Mouse (Mus musculus): ENCODE results near the gene Lpcat3. TPM values are rescaled to one million over a fixed set of nuclear protein-coding genes. Genes with fewer than 3 reads are reported as not detected.

The Lpcat3 gene
- polyA plus RNA-seq, 1 experiment from 2014 or later = 40.0 TPM

- ATAC-seq (ENCODE audit: insufficient number of reproducible peaks, low FRiP score) = no peak
- H3K27ac ChIP-seq (ENCODE audit: poor library complexity, severe bottlenecking) = no peak overlapping the region
- no peak overlapping the region for H3K4me2 ChIP-seq
- H3K4me3 ChIP-seq = no peak overlapping the region
- H3K27me3 ChIP-seq (replicated peaks) = no peaks in the 10 kb centered on the region
- H3K9ac ChIP-seq = no peak overlapping the region
- no peaks in the 10 kb centered on the region for H3K9me3 ChIP-seq (replicated peaks)
- peaks cover 19% of the 10 kb centered on the region for H3K4me1 ChIP-seq (replicated peaks)
- WGBS = 74% methylated on average over 5 of the region's 5 CpGs
- peaks cover 66% of the 10 kb centered on the region for H3K36me3 ChIP-seq
These were observed 43.3 kb downstream of the Lpcat3 start for GRCm38 (mm10) chr6:124706061-124706627.

GRCm38 (mm10) chr6:124708289-124708889, 45.6 kb downstream of the Lpcat3 start:
- H3K4me1 ChIP-seq (replicated peaks) = peaks cover 28% of the 10 kb centered on the region
- no peaks in the 10 kb centered on the region for H3K27me3 ChIP-seq (replicated peaks)
- no peak overlapping the region for H3K9ac ChIP-seq
- H3K9me3 ChIP-seq (replicated peaks) = no peaks in the 10 kb centered on the region
- no peak overlapping the region for H3K4me2 ChIP-seq
- no peak overlapping the region for H3K4me3 ChIP-seq
- ATAC-seq (ENCODE audit: insufficient number of reproducible peaks, low FRiP score) = no peak
- no peak overlapping the region for H3K27ac ChIP-seq (ENCODE audit: poor library complexity, severe bottlenecking)
- peaks cover 44% of the 10 kb centered on the region for H3K36me3 ChIP-seq
- WGBS = 92% methylated on average over 10 of the region's 10 CpGs

- ATAC-seq (ENCODE audit: insufficient number of reproducible peaks, low FRiP score) = peak; percentile 98
- H3K4me3 ChIP-seq = peak within 1 kb of the TSS; percentile 76
- peak within 1 kb of the TSS; percentile 92 for H3K9ac ChIP-seq
- peaks cover 34% of the 10 kb centered on the region for H3K4me1 ChIP-seq (replicated peaks)
- no peaks in the 10 kb centered on the region for H3K27me3 ChIP-seq (replicated peaks)
- peak within 1 kb of the TSS; percentile 96 for H3K4me2 ChIP-seq
- peaks cover 51% of the 10 kb centered on the region for H3K36me3 ChIP-seq
- under 1% methylated on average over 76 of the region's 76 CpGs for WGBS
- H3K9me3 ChIP-seq (replicated peaks) = no peaks in the 10 kb centered on the region
- peak within 1 kb of the TSS; percentile 81 for H3K27ac ChIP-seq (ENCODE audit: poor library complexity, severe bottlenecking)
These were observed 49.3 kb downstream of the Lpcat3 start, which contains the start of the genes Emg1 and Phb2 for GRCm38 (mm10) chr6:124711824-124712782. Gene Emg1, minus strand, starts transcription at chr6:124712178. Gene Phb2, plus strand, starts transcription at chr6:124712336.

- 16% methylated on average over 11 of the region's 11 CpGs for WGBS
- Histone ChIP-seq H3K4me3 (peak overlapping the region; percentile 76), H3K27me3 (replicated peaks) (no peaks in the 10 kb centered on the region), H3K27ac (ENCODE audit: poor library complexity, severe bottlenecking) (peak overlapping the region; percentile 81), H3K4me2 (peak overlapping the region; percentile 96), H3K36me3 (peaks cover 53% of the 10 kb centered on the region), H3K9me3 (replicated peaks) (no peaks in the 10 kb centered on the region), H3K4me1 (replicated peaks) (peaks cover 34% of the 10 kb centered on the region), H3K9ac (peak overlapping the region; percentile 92)
- ATAC-seq (ENCODE audit: insufficient number of reproducible peaks, low FRiP score) = no peak
These were observed 50.1 kb downstream of the Lpcat3 start for GRCm38 (mm10) chr6:124712918-124713317.

GRCm38 (mm10) chr6:124716864-124717490, 54.1 kb downstream of the Lpcat3 start:
- no peak overlapping the region for H3K9ac ChIP-seq
- WGBS = 68% methylated on average over 20 of the region's 20 CpGs
- no peak overlapping the region for H3K4me3 ChIP-seq
- H3K27me3 ChIP-seq (replicated peaks) = no peaks in the 10 kb centered on the region
- H3K4me2 ChIP-seq = no peak overlapping the region
- peaks cover 30% of the 10 kb centered on the region for H3K4me1 ChIP-seq (replicated peaks)
- H3K27ac ChIP-seq (ENCODE audit: poor library complexity, severe bottlenecking) = no peak overlapping the region
- peaks cover 43% of the 10 kb centered on the region for H3K36me3 ChIP-seq
- H3K9me3 ChIP-seq (replicated peaks) = no peaks in the 10 kb centered on the region
- no peak for ATAC-seq (ENCODE audit: insufficient number of reproducible peaks, low FRiP score)

- Histone ChIP-seq H3K36me3 (peaks cover 43% of the 10 kb centered on the region), H3K27ac (ENCODE audit: poor library complexity, severe bottlenecking) (no peak overlapping the region), H3K4me1 (replicated peaks) (peaks cover 27% of the 10 kb centered on the region), H3K9me3 (replicated peaks) (no peaks in the 10 kb centered on the region), H3K9ac (no peak overlapping the region), H3K4me3 (no peak overlapping the region), H3K4me2 (no peak overlapping the region), H3K27me3 (replicated peaks) (no peaks in the 10 kb centered on the region)
- no peak for ATAC-seq (ENCODE audit: insufficient number of reproducible peaks, low FRiP score)
- 76% methylated on average over 13 of the region's 13 CpGs for WGBS
These were observed 55.1 kb downstream of the Lpcat3 start for GRCm38 (mm10) chr6:124717968-124718367.

GRCm38 (mm10) chr6:124718703-124719102, 55.9 kb downstream of the Lpcat3 start:
- Histone ChIP-seq H3K4me3 (no peak overlapping the region), H3K36me3 (peaks cover 42% of the 10 kb centered on the region), H3K4me1 (replicated peaks) (peaks cover 20% of the 10 kb centered on the region), H3K27ac (ENCODE audit: poor library complexity, severe bottlenecking) (no peak overlapping the region), H3K4me2 (no peak overlapping the region), H3K9me3 (replicated peaks) (no peaks in the 10 kb centered on the region), H3K9ac (no peak overlapping the region), H3K27me3 (replicated peaks) (no peaks in the 10 kb centered on the region)
- ATAC-seq (ENCODE audit: insufficient number of reproducible peaks, low FRiP score) = no peak
- 64% methylated on average over 16 of the region's 16 CpGs for WGBS

- Histone ChIP-seq H3K36me3 (peaks cover 34% of the 10 kb centered on the region), H3K27me3 (replicated peaks) (no peaks in the 10 kb centered on the region), H3K27ac (ENCODE audit: poor library complexity, severe bottlenecking) (no peak overlapping the region), H3K4me3 (no peak overlapping the region), H3K9me3 (replicated peaks) (no peaks in the 10 kb centered on the region), H3K4me2 (no peak overlapping the region), H3K4me1 (replicated peaks) (peaks cover 13% of the 10 kb centered on the region), H3K9ac (no peak overlapping the region)
- ATAC-seq (ENCODE audit: insufficient number of reproducible peaks, low FRiP score) = no peak
- WGBS = 44% methylated on average over 7 of the region's 7 CpGs
These were observed 56.6 kb downstream of the Lpcat3 start for GRCm38 (mm10) chr6:124719354-124719978.

GRCm38 (mm10) chr6:124720904-124721303, 58.1 kb downstream of the Lpcat3 start:
- no peaks in the 10 kb centered on the region for H3K9me3 ChIP-seq (replicated peaks)
- no peaks in the 10 kb centered on the region for H3K27me3 ChIP-seq (replicated peaks)
- 79% methylated on average over 11 of the region's 11 CpGs for WGBS
- H3K9ac ChIP-seq = no peak overlapping the region
- H3K4me2 ChIP-seq = no peak overlapping the region
- peaks cover 20% of the 10 kb centered on the region for H3K36me3 ChIP-seq
- no peak for ATAC-seq (ENCODE audit: insufficient number of reproducible peaks, low FRiP score)
- H3K4me3 ChIP-seq = no peak overlapping the region
- peaks cover 13% of the 10 kb centered on the region for H3K4me1 ChIP-seq (replicated peaks)
- H3K27ac ChIP-seq (ENCODE audit: poor library complexity, severe bottlenecking) = no peak overlapping the region

- Histone ChIP-seq H3K27ac (ENCODE audit: poor library complexity, severe bottlenecking) (no peak overlapping the region), H3K9ac (no peak overlapping the region), H3K36me3 (no peaks in the 10 kb centered on the region), H3K4me2 (no peak overlapping the region), H3K9me3 (replicated peaks) (no peaks in the 10 kb centered on the region), H3K27me3 (replicated peaks) (no peaks in the 10 kb centered on the region), H3K4me3 (no peak overlapping the region), H3K4me1 (replicated peaks) (peaks cover 13% of the 10 kb centered on the region)
- ATAC-seq (ENCODE audit: insufficient number of reproducible peaks, low FRiP score) = no peak
- WGBS = 68% methylated on average over 6 of the region's 6 CpGs
These were observed 60.1 kb downstream of the Lpcat3 start for GRCm38 (mm10) chr6:124722876-124723473.
